Mouse (Mus musculus) cerebellum, adult 9-11 months (tissue): Measurements from ENCODE around the gene Xpo5.

Experiments used
- DNase-seq: peaks from one replicate; pipeline ENCODE4 v3.0.0; 2022

Xpo5 gene

DNA sequence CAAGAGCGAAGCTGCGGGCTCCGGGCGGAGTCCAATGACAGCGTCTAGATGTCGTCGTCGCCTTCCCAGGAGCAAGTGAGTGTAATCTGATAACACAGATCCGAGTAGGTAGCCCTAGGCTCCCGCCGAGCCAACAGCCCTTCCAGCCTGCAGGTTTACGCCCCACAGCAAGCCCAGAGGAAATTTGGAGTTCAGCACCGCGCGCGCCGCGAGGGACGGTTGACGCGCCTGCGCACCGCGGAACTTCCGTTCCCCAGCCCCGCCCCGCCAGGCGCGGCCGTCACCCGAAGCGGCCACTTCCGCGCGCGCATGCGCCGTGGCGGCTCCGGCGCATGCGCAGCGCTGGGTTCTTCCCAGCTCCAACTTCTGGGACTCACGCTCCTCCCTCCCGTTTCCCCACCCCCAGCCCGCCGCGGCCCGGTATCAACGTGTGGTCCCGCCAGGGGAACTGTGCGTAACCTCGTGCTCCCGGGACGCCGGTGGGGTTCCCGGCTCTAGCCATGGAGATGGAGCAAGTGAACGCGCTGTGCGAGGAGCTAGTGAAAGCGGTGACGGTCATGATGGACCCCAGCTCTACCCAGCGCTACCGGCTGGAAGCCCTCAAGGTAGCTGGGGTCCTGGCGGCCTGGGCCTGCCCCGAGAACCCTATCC, at the start of gene Xpo5, which contains the start of gene Polh:
TSS of gene Xpo5 (plus strand) at position 362 of the 651 bp plus-strand sequence.
TSS of gene Polh (minus strand) at position 225 of the 651 bp plus-strand sequence.
- DNase-seq: peak; percentile 94

DNA sequence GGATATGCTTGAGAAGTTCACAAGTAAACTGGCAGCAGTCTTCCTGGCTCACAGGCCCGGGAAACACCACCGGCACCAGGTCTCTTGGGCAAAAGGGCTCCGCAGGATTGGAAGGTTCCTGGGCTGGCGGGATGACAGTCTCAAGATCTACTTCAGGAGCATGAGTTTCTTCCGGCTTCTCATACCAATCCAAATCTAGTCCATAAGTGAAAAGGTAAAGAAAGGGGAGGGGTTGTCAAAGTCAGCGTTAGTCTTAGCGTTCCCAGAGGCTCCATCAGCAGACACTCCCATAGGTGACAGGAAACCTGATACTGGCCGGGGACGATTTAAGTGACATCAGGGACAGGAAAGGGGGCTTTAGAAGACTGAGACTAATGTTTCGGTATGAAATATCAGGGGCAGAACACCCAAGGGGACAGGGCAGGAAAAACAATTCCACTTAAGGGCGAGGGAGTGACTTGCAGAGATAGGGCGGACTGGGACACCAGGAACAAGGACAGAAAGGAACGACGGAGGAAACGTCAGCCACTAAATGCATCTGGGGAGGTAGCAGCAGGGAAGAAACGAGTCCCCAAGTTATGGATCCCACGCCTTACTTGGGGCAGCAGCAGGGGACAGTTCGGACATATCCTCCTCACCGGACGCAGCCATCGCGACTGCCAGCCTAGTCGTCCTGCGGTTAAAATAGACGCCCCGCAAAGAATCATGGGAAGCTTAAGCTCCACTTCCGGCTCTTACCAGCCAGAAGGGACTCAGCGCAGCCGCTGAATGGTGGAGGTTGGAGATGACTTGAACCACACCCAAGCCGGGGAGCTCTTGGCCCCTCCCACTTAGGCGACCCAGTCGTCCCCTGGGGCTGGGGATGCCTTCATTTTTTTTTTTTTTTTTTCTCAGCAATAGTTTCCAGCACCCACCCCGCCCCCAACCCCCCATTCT, 49.5 kb upstream of the Xpo5 start, which contains the start of gene Mad2l1bp:
TSS of gene Mad2l1bp (minus strand) at position 707 of the 936 bp plus-strand sequence.
- DNase-seq: peak; percentile 89

DNA sequence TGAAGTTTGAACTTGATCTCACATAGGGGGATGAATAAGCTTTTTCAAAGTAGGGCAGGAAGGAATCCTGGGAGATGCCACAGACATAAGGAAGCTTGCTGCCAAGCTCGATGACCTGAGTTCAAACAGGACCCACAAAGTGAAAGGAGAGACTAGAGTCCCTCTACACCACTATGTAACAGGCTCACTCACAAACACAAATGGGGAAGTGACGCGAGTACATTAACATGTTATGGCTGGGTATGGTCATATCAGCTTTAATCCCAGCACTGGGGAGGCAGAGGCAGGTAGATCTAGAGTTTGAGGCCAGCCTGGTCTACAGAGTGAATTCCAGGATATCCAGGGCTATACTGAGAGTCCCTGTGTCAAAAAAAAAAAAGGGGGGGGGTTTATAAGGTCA, 48.2 kb upstream of the Xpo5 start:
- DNase-seq: no peak

DNA sequence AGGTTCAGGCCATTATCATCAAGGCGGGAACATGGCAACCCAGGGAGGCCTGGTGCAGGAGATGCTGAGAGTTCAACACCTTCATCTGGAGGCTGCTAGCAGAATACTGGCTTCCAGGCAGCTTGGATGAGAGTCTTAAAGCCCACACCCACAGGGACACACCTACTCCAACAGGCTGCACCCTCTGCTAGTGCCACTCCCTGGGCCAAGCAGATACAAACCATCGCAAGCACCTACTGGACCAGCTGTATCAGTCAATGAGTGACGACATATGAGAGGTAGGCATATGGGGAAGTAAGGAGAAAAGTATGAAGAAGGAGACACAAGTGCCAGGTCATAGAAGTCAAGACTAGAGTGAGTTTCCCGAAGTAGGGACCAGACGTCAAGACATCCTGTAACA, 45.9 kb upstream of the Xpo5 start:
- no peak for DNase-seq

DNA sequence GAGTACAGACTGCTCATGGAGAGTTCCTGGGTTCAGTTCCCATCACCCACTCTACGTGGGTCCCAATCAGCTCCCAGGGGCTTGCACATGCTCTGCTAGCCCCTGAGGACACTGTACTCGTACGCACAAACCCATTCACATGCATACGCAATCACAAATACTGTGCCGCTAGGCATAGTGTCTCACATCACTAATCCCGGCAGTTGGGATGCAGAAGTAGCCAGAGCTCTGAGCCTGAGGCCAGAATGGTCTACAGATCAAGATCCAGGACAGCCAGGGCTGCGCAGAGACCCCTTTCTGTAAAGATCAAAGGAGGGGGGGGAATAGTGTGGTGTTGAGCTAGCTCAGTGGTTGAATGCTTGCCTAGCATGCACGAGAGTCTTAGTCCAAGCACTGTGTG, 45.5 kb upstream of the Xpo5 start:
- DNase-seq: no peak

DNA sequence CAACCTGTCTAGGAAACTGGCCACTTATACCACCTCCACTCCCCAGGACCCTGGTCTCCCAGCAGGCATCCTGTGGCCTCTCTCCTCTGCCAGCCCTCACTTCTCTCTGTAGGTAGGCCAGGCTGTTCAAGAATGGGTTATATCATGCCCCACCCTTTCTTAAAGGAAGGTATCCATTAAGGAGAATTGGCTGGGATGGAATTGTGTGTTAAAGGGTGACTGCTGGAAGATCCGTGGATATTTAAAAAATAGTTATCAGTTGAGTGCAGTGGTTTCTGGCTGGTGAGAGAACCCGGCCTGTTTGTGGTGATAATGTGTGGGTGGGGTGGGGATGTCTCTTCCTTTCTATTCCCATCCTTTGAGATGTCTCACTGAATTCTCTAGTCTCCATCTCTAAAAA, 43.3 kb upstream of the Xpo5 start:
- DNase-seq: peak; percentile 56

DNA sequence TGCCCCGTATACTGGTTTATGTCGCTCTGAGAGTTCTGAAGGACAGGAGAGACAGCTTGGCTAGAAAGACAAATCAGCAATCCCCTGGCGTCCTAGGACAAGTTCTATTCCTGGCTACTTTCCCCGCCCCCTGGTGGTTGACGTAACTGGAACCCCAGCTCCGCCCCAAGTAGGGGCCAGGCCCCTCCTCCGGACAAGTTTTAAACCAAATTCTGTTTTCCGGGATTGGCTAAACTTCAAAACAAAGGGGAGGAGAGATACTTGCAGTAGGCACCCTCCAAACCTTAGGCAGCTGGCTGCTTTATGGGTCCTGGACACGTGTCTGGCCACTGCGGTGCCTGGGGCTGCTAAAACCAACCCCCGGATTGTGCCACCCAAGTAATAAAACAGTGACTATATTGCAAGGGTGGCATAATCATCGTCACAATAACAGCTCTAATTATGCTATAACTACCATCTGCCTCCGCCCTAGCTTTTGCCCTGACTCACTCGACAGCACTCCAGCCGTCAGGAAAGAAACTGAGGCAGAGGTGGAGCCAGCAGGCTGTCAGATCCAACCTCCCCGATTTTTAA, 42.4 kb upstream of the Xpo5 start:
- DNase-seq: peak; percentile 86

DNA sequence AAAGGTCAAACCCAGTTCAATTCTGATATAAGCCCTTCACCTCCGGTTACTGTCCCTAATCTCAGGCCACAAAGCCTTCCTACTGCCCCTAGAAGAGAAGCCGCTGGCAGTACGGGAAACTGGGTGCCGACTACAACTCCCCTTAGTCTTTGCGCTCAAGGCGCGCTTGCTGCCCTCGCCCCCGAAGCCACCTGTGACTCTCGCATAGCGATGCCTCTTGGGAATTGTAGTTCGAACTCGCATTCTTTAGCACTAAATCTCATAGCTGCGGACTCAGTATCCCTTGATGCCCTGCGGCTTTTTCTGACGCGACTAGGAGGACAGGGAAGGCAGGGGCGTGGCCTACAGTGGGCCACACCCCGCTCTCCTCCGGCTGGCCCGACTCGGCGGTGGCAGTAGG, 41.9 kb upstream of the Xpo5 start, which contains the start of gene Gtpbp2:
TSS of gene Gtpbp2 (plus strand) at position 347 of the 400 bp plus-strand sequence.
- DNase-seq: peak; percentile 99

DNA sequence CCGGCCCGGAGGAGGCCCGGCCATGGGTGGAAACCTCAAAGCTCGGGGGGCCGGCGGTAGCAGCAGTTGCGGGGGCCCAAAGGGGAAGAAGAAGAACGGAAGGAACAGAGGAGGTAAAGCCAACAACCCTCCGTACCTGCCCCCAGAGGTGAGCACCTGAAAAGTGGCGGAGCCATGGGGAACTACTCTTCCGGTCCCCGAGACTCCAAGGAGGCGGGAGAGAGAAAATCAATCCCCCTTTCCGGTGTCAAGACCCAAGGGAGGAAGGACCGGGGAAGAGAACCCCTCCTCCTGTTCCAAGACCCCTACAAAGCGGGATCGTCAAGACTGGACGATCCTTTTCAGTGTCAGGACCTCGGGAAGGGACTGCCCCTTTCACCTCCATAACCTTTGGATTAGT, 41.4 kb upstream of the Xpo5 start:
- DNase-seq: no peak

DNA sequence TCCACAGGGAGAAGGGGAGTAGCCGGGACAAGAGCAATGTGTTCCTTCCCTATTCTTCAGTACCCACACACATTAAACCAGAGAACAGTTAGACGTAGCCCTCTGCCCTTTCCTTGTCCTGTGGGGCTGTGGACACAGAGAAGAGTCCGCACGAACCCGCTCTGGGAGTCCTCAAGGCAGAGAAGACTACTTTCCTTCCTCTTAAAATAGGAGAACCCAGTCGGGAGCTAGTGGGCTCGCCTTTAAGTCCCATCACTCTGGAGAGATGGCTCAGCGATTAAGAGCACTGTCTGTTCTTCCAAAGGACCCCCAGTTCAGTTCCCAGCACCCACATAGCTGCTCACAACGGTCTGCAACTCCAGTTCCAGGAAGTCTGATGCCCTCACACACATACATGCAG, 40.9 kb upstream of the Xpo5 start:
- peak; percentile 49 for DNase-seq

DNA sequence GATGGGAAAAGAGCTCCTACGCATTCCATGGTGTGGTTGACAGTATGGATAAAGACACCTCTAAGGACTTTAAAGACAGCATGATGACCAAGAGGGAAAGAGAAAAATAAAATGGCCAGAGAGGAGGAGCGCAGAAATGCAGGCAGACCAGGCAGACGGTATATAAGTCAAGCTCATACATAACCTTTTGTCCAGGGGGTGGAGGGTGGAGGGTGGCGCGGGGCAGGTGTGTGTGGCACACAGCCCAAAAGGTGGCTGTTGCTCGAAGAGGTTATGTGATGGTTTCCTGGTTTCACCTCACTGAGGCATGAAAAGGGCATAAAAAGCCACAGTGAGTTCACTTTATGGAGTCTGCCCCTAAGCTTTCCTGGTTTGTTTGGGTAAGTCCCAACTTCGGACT, 40.0 kb upstream of the Xpo5 start:
- DNase-seq: no peak

DNA sequence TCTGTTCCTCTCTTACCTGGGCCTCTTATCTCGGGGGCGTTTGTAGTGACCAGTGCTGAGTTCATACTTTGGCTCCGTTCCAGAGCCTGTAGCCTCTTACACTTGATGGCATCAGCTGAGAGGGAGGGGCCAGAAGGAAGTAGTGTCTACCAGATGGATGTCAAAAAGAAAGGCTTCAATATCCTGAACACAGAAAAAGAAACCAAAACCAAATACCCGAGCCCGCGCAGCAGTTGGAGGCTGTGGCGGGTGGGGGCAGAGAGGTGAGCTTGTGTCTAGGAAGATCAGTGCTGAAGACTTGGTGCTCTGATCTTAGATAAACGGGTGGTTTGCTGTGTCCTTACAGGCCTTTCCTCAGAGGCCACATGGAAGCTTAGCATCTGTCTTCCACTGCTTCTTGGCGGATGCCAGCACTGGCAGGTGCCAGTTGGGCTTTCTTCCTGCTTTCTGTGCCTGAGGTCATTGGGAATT, 39.6 kb upstream of the Xpo5 start:
- DNase-seq: peak; percentile 63

DNA sequence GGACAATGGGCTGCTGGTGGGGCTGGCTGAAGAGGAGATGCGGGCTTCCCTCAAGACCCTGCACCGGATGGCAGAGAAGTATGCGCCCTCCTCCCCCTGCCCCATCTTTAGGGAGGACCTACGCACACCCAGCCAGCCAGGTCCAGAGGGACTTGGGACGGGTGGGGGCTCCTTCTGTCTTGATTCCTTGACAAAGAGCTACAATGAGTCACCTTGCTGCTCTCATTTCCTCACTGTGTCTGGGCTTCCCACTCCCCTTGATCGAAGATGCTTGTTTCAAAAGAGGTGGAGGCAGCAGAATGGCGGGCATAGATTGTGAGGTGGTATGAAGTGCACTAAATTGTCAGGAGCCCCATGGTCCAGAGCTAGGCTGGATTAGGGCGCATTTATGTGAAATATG, 38.3 kb upstream of the Xpo5 start:
- no peak for DNase-seq

DNA sequence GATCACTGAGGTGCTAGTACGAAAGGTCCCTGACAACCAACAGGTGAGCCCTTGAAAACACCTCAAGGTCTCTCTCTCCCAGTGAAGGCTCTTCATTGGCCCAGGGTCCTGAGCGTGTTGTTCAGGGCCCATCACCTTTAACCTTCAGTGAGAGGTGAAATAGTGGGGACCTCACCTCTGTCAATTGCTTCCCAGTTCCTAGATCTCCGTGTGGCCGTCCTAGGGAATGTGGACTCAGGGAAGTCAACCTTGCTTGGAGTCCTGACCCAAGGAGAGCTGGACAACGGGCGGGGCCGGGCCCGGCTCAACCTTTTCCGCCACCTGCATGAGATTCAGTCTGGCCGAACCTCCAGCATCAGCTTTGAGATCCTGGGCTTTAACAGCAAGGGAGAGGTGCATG, 37.8 kb upstream of the Xpo5 start:
- DNase-seq: no peak

DNA sequence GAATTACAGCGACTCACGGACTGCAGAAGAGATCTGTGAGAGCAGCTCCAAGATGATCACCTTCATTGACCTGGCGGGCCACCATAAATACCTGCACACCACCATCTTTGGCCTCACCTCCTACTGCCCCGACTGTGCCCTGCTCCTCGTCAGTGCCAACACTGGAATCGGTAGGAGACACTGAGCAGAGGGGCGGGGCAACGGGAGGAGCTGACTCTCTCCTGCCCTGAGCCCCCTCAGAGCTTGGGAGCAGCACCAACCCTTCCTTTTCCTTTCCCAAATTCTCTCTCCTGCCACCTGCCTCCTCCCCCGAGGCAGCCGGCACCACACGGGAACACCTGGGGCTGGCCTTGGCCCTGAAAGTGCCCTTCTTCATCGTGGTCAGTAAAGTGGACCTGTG, 37.1 kb upstream of the Xpo5 start:
- DNase-seq: peak; percentile 25

DNA sequence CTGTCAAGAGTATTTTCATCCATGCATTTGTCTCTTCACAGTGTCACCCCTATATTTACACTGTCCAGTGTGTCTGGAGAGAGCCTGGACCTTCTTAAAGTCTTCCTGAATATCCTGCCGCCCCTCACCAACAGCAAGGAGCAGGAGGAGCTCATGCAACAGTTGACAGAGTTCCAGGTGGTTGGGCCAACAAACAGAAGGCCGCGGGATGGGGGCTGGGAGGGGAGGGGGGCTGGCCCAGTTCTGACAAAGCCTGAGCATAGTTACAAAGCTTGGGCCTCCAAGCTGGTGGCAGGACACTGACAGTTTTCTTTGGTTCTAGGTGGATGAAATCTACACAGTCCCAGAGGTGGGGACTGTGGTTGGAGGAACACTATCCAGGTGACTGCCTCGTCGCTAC, 36.3 kb upstream of the Xpo5 start:
- DNase-seq: no peak

DNA sequence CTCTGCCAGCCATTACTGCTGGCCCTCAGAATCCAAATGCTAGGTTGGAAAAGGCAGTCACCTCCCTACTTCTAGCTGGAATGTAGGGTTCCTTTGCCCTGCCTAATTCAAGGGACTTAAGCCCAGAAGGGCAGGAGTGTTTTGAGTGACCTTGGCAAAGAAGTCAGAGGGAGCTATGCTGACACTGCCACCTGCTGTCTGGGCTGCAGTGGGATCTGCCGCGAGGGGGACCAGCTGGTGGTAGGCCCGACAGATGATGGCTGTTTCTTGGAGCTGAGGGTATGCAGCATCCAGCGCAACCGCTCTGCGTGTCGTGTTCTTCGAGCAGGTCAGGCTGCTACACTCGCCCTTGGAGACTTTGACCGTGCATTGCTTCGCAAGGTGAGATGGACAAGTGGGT, 35.6 kb upstream of the Xpo5 start:
- DNase-seq: no peak

DNA sequence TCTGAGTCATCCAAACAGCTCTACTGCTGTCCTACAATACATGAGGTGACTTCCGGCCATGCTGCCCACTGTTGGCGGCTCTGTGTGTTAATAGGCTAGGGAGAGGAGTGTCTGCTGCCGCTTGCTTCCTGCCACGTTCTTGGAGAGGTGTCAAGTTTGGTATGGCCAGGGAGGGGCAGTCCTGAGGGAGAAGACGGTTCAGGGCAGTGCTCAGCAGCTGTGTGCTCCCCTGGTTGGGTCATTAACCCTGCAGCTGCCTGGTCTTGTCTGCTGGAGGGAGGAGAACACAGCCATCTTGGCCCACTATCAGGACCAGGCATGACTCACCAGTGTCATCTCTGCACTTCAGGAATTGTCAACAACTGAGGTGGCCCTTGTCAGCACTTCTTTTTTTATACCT, 34.3 kb upstream of the Xpo5 start:
- peak; percentile 33 for DNase-seq

DNA sequence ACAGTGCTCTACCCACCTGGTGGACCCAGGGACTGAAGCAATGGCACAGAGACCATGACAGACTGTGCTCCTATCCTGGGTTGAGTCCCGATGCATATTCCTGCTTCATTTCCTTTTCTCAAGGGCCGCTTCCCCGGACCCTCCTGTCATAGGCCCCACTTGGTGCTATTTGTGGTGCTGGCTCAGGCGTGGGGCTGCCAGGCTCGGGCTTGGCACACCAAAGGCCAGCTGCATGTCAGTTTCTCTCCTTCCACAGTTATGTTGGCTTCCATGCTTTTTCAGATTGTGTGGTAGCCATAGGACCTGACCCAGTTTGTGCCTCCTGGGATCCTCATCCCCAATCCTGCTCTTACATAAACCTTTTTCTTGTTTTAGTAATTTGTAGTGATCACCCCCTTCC, 33.8 kb upstream of the Xpo5 start:
- DNase-seq: no peak

DNA sequence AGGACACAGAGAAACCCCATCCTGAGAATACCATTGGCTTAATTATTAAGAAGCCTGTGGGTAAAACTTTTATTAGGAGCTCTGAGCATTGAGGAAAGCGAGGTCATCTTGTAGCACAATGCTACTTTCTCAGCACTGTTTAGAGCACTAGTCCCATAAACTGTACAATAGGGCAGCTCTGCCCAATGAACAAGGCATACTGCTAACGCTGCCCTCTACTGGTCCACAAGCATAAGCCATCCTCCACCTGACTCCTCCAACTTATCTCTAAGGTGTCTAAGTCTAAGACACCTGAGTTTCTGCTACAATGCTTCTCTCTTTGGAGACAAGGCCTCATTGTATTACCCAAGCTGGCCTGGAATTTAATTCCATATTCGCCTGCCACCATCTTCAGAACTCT, 32.0 kb upstream of the Xpo5 start:
- DNase-seq: no peak

DNA sequence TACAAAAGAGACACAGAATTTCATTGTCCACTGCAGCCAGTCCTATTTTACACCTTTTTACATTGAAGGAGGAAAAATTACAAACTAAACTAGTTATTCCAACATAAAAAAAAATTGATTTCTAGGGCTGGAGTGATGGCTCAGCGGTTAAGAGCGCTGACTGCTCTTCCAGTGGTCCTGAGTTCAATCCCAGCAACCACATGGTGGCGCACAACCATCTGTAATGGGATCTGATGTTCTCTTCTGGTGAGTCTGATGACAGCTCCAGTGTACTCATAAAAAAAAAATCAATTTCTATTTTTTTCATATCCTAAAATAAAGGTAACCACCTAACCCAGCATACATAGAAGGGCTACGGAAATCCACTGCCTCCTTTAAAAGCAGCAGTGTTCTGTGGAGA, 20.3 kb upstream of the Xpo5 start:
- no peak for DNase-seq

DNA sequence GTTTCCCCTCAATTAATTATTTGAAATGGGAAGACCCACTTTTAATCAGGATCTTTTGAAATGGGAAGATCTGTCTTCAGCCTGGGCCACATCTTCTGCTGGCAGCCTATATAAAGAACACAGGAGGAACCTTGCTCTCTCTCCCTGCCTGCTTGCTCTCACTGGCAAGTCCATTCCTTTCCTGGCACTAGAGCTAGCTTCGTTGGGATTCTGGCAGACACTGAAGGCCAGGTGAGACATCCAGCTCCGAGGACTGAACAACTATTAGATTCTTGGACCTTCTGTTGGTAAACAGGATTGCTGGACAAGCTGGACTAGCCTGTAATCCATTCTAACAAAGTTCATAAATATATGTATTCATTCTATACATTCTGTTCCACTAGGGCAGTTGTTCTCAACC, 13.8 kb upstream of the Xpo5 start:
- no peak for DNase-seq

DNA sequence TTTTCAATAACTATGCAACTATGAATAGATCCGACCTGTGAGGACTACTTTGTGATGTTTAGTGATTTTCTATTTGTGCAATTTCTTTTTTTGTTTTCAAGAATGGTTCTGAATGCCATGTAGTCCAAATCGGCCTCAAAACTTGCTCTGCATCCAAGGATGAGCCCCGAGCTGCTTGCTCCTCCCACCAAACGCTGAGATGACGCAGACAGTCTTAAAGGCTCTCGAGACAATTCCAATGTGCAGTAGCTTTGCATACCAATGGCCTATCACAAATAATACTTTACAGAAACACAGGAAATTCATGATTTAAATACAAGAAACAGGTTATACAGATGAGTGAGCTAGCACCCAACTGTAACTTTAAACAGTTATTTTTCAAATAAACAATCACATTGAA, 1.4 kb upstream of the Xpo5 start:
- no peak for DNase-seq

DNA sequence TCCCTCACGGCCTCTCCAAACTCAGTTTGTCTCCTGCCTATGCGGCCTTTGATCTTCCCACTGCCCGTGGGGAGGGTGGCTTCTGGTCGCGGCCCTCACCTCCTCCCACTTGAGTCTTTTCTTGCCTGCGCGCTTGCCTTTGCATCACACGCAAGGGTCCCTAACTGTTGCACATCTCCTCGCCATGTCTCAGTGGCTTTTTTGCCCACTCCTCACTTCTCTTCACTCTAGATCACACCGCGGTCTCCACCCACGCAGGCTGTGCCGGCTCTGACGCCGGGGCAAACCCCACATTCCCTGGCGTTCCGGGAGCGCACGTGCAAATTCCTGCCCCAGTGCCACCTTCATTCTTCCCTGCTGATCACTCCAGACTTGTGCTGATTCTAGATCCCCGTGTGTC, 496 bp downstream of the Xpo5 start:
- no peak for DNase-seq
